Mouse (Mus musculus) CH12.LX (cell line): Measurements from ENCODE around the gene Mknk1. TPM values are rescaled to one million over a fixed set of nuclear protein-coding genes. Genes with fewer than 3 reads are reported as not detected.

Experiments
- DNase-seq: peaks from one replicate; pipeline ENCODE4 v3.0.0-alpha.2; 2013; ENCODE audit errors: extremely low read depth
- H3K27ac ChIP-seq: 2 replicates; pipeline ENCODE4 v1.5.1; 2012; ENCODE audit warnings: low read depth, mild to moderate bottlenecking, control low read depth, moderate library complexity; ENCODE audit not compliant: insufficient read depth
- H3K27me3 ChIP-seq: replicated peaks from 2 replicates; pipeline ENCODE3; 2012; ENCODE audit warnings: inconsistent platforms
- H3K36me3 ChIP-seq, 2 experiments: replicated peaks in 1 of 2; 2 replicates each; pipeline versions ENCODE3 to v1.6.1; 2012; ENCODE audit warnings: inconsistent platforms in 1 of 2, low read length in 1 of 2, mild to moderate bottlenecking in 1 of 2, mixed read lengths in 1 of 2, moderate library complexity in 1 of 2; ENCODE audit not compliant: control insufficient read depth in 1 of 2, insufficient read depth in 1 of 2
- H3K4me1 ChIP-seq, 2 experiments: 2 replicates each; pipeline ENCODE4 v1.6.1; 2012; ENCODE audit warnings: inconsistent platforms in 1 of 2, moderate library complexity in 1 of 2; ENCODE audit not compliant: insufficient read depth in 2 of 2, control insufficient read depth in 1 of 2
- H3K4me2 ChIP-seq: 2 replicates; pipeline ENCODE4 v1.6.1; 2012; ENCODE audit warnings: low read depth, mild to moderate bottlenecking, control low read depth; ENCODE audit not compliant: poor library complexity, insufficient read depth, severe bottlenecking
- H3K4me3 ChIP-seq, 3 experiments: fragments of 150-350 bp in 1 of 3; sonication (generic) in 1 of 3; replicated peaks in 1 of 3; 2 replicates each; pipeline versions ENCODE3 to v1.5.1; 2011 to 2012; ENCODE audit warnings: low read depth in 2 of 3, low read length in 2 of 3, mild to moderate bottlenecking in 2 of 3, moderate library complexity in 2 of 3, control low read depth in 1 of 3, improper control_type of control experiment in 1 of 3, inconsistent platforms in 1 of 3, mixed read lengths in 1 of 3; ENCODE audit not compliant: poor library complexity in 1 of 3
- H3K79me2 ChIP-seq: replicated peaks from 2 replicates; pipeline ENCODE4 v1.6.1; 2012; ENCODE audit warnings: mild to moderate bottlenecking, moderate library complexity; ENCODE audit not compliant: control insufficient read depth, poor library complexity, insufficient read depth, severe bottlenecking; ENCODE audit errors: extremely low read depth
- H3K9ac ChIP-seq: 2 replicates; pipeline ENCODE4 v1.6.1; 2012; ENCODE audit warnings: low read depth, mild to moderate bottlenecking, control low read depth, moderate library complexity; ENCODE audit not compliant: insufficient read depth
- H3K9me3 ChIP-seq: replicated peaks from 2 replicates; pipeline ENCODE3; 2012; ENCODE audit warnings: low read length, inconsistent platforms, mixed read lengths
- BHLHE40 ChIP-seq: IDR thresholded peaks from 2 replicates; pipeline ENCODE4 v1.6.1; 2011; ENCODE audit warnings: mild to moderate bottlenecking, low read depth, low read length, improper control_type of control experiment
- CHD1 ChIP-seq: IDR thresholded peaks from 2 replicates; pipeline ENCODE4 v1.6.1; 2012; ENCODE audit warnings: low read depth, low read length, improper control_type of control experiment, inconsistent platforms
- ELF1 ChIP-seq: IDR thresholded peaks from 2 replicates; pipeline ENCODE4 v1.6.1; 2014; ENCODE audit warnings: low read depth, mild to moderate bottlenecking, inconsistent platforms, low read length, improper control_type of control experiment
- EP300 ChIP-seq: IDR thresholded peaks from 2 replicates; pipeline ENCODE4 v1.6.1; 2011; ENCODE audit warnings: low read length, improper control_type of control experiment
- ETS1 ChIP-seq: conservative IDR thresholded peaks from 2 replicates; pipeline ENCODE4 v1.6.1; 2012; ENCODE audit warnings: low read depth, mild to moderate bottlenecking, inconsistent platforms, low read length, improper control_type of control experiment, moderate library complexity
- GABPA ChIP-seq: IDR thresholded peaks from 2 replicates; pipeline ENCODE4 v1.6.1; 2012; ENCODE audit warnings: low read depth, low read length, improper control_type of control experiment, inconsistent platforms; ENCODE audit not compliant: insufficient replicate concordance
- HCFC1 ChIP-seq: IDR thresholded peaks from 2 replicates; pipeline ENCODE4 v1.6.1; 2012; ENCODE audit warnings: low read depth, mild to moderate bottlenecking, inconsistent platforms, low read length, improper control_type of control experiment
- JUND ChIP-seq: conservative IDR thresholded peaks from 2 replicates; pipeline ENCODE4 v1.6.1; 2011; ENCODE audit warnings: low read depth, low read length, improper control_type of control experiment
- KAT2A ChIP-seq: IDR thresholded peaks from 2 replicates; pipeline ENCODE4 v1.6.1; 2012; ENCODE audit warnings: low read length, improper control_type of control experiment, inconsistent platforms; ENCODE audit not compliant: insufficient replicate concordance
- MAFK ChIP-seq: IDR thresholded peaks from 2 replicates; pipeline ENCODE4 v1.6.1; 2011; ENCODE audit warnings: low read length, improper control_type of control experiment; ENCODE audit not compliant: insufficient replicate concordance
- MAZ ChIP-seq: IDR thresholded peaks from 2 replicates; pipeline ENCODE4 v1.6.1; 2012; ENCODE audit warnings: low read depth, mild to moderate bottlenecking, inconsistent platforms, low read length, improper control_type of control experiment, moderate library complexity
- NRF1 ChIP-seq: IDR thresholded peaks from 2 replicates; pipeline ENCODE4 v1.6.1; 2014; ENCODE audit warnings: low read depth, mild to moderate bottlenecking, inconsistent platforms, low read length, improper control_type of control experiment, moderate library complexity
- POLR2A ChIP-seq: IDR thresholded peaks from 2 replicates; pipeline ENCODE4 v1.6.1; 2011; ENCODE audit warnings: low read depth, mild to moderate bottlenecking, improper control_type of control experiment, low read length
- POLR2AphosphoS2 ChIP-seq: IDR thresholded peaks from 2 replicates; pipeline ENCODE4 v1.6.1; 2011; ENCODE audit warnings: low read depth, low read length, improper control_type of control experiment
- RCOR1 ChIP-seq: conservative IDR thresholded peaks from 2 replicates; pipeline ENCODE4 v1.6.1; 2012; ENCODE audit warnings: low read depth, mild to moderate bottlenecking, inconsistent platforms, low read length, improper control_type of control experiment
- TBP ChIP-seq: conservative IDR thresholded peaks from 2 replicates; pipeline ENCODE4 v1.6.1; 2011; ENCODE audit warnings: low read depth, low read length, improper control_type of control experiment
- TCF12 ChIP-seq: IDR thresholded peaks from 2 replicates; pipeline ENCODE4 v1.6.1; 2014; ENCODE audit warnings: low read depth, mild to moderate bottlenecking, inconsistent platforms, low read length, improper control_type of control experiment
- UBTF ChIP-seq: IDR thresholded peaks from 2 replicates; pipeline ENCODE4 v1.6.1; 2012; ENCODE audit warnings: low read depth, mild to moderate bottlenecking, inconsistent platforms, low read length, improper control_type of control experiment, moderate library complexity
- USF1 ChIP-seq: IDR thresholded peaks from 2 replicates; pipeline ENCODE4 v1.6.1; 2014; ENCODE audit warnings: low read depth, mild to moderate bottlenecking, inconsistent platforms, low read length, improper control_type of control experiment
- ZC3H11A ChIP-seq: IDR thresholded peaks from 2 replicates; pipeline ENCODE4 v1.6.1; 2012; ENCODE audit warnings: low read depth, mild to moderate bottlenecking, inconsistent platforms, low read length, improper control_type of control experiment
- dilution Hi-C: fragments of 300-500 bp; cut with MboI; formaldehyde crosslinking; loops from 2 replicates; pipeline ENCODE4 v1.14.3; 2020; ENCODE audit warnings: low sequenced_read_pairs; ENCODE audit not compliant: extremely low pct_unique_long_range_greater_than_20kb, extremely low pct_ligation_motif_present
- in situ Hi-C: fragments of 300-500 bp; cut with MboI; formaldehyde crosslinking; loops from 3 replicates; pipeline ENCODE4 v1.14.3; 2019; ENCODE audit warnings: low sequenced_read_pairs, low pct_ligation_motif_present, low pct_unique_long_range_greater_than_20kb, mixed read lengths
- polyA plus RNA-seq: library from polyadenylated mRNA; unstranded; fragments of >175 nt; gene quantifications from 2 replicates; pipeline ENCODE4 v1.2.1, GENCODE M21; 2012; ENCODE audit warnings: low read depth; ENCODE audit not compliant: insufficient read length
- total RNA-seq, 2 experiments: library from RNA; depleted of rRNA; stranded (reverse); fragments of 300-350 nt in 1 of 2; fragments of >200 nt in 1 of 2; gene quantifications; 2 replicates each; pipeline ENCODE4 v1.2.3; 2012 to 2014

Gene Mknk1
- total and polyA plus RNA-seq, 3 experiments, result 17.8 to 39.0 (median 31.5) TPM

DNA sequence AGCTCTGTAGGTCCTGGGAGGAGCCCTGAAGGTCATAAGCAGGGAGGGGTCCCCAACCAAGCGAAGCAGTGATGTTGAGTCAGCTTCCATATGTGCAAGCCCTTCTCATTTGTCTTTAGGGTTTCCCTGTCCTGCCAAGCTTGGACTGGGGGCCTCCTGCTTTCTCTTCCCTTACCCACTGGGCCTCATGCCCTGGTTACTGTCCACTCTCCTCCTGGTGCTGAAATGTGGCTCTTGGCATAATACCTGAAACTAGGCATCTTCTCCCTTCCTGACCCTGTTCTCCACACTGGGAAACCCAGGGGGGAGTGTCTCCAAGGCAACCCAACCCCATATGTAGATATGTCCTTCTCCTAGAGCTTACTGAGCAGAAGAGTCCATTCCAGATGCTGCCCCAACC, 47.9 kb downstream of the Mknk1 start:
- H3K9me3 ChIP-seq, result no peaks in the 10 kb centered on the region
- H3K9ac ChIP-seq, result no peak overlapping the region
- TF ChIP-seq JUND, result no peak
- TF ChIP-seq POLR2A, result no peak
- TF ChIP-seq NRF1, result no peak
- H3K4me1 ChIP-seq, result no peaks in the 10 kb centered on the region; a peak in 1 of 4 replicates
- DNase-seq, result no peak
- dilution Hi-C loops, result no loop called here
- H3K27ac ChIP-seq, result no peak overlapping the region
- no peaks in the 10 kb centered on the region for H3K36me3 ChIP-seq
- H3K4me2 ChIP-seq, result no peak overlapping the region
- no peaks in the 10 kb centered on the region for H3K79me2 ChIP-seq
- no peak overlapping the region for H3K4me3 ChIP-seq
- peaks cover 69% of the 10 kb centered on the region for H3K27me3 ChIP-seq
- in situ Hi-C loops, result no loop called here

GRCm38 (mm10) chr4:115890066-115890465, 51.1 kb downstream of the Mknk1 start:
- dilution Hi-C loops, result no loop called here
- in situ Hi-C loops, result loop anchor here (10.0 kb wide), 1 partner anchor 155 kb away; the partner anchor contains the start of gene Efcab14
- Histone ChIP-seq H3K4me2 (no peak overlapping the region), H3K36me3 (no peaks in the 10 kb centered on the region), H3K27me3 (peaks cover 75% of the 10 kb centered on the region), H3K27ac (no peak overlapping the region), H3K4me3 (no peak overlapping the region), H3K79me2 (no peaks in the 10 kb centered on the region), H3K9ac (no peak overlapping the region), H3K4me1 (no peaks in the 10 kb centered on the region; a peak in 1 of 4 replicates), H3K9me3 (no peaks in the 10 kb centered on the region)
- no peak for DNase-seq
- TF ChIP-seq RCOR1, result no peak
- TF ChIP-seq TBP, result no peak
- TF ChIP-seq CHD1, result no peak
- TF ChIP-seq MAZ, result no peak

GRCm38 (mm10) chr4:115890553-115890952, 51.6 kb downstream of the Mknk1 start, which contains the start of gene 6430628N08Rik:
Gene 6430628N08Rik, plus strand, starts transcription at chr4:115890665.
- in situ Hi-C loops, result loop anchor here (10.0 kb wide), 1 partner anchor 156 kb away; the partner anchor contains the start of gene Efcab14
- Histone ChIP-seq H3K27me3 (peaks cover 75% of the 10 kb centered on the region), H3K4me2 (no peak within 1 kb of the TSS), H3K36me3 (no peaks in the 10 kb centered on the region), H3K4me3 (no peak within 1 kb of the TSS), H3K9me3 (no peaks in the 10 kb centered on the region), H3K9ac (no peak within 1 kb of the TSS), H3K79me2 (no peaks in the 10 kb centered on the region), H3K27ac (no peak within 1 kb of the TSS), H3K4me1 (no peaks in the 10 kb centered on the region; a peak in 1 of 4 replicates)
- no peak for TF ChIP-seq MAZ
- no peak for TF ChIP-seq MAFK
- no peak for TF ChIP-seq ELF1
- no peak for TF ChIP-seq HCFC1
- TF ChIP-seq USF1, result no peak
- TF ChIP-seq ZC3H11A, result no peak
- no peak for TF ChIP-seq POLR2AphosphoS2
- TF ChIP-seq TCF12, result no peak
- no peak for TF ChIP-seq RCOR1
- no peak for TF ChIP-seq ETS1
- no peak for TF ChIP-seq GABPA
- TF ChIP-seq EP300, result no peak
- no peak for TF ChIP-seq KAT2A
- no peak for TF ChIP-seq POLR2A
- TF ChIP-seq UBTF, result no peak
- TF ChIP-seq BHLHE40, result no peak
- DNase-seq, result no peak
- dilution Hi-C loops, result no loop called here
